Mouse (Mus musculus) C2C12 (cell line): Measurements from ENCODE around the gene Cog8. TPM values are rescaled to one million over a fixed set of nuclear protein-coding genes. Genes with fewer than 3 reads are reported as not detected.
A peak's percentile ranks its signal among the peaks of the same experiment; 100 is the strongest.

Experiments used
- H3K27me3 ChIP-seq: one replicate; pipeline ENCODE4 v1.6.1; 2011; ENCODE audit not compliant: control insufficient read depth, insufficient read depth, insufficient read length
- H3K36me3 ChIP-seq: one replicate; pipeline ENCODE4 v1.6.1; 2011; ENCODE audit not compliant: control insufficient read depth, insufficient read depth
- H3K4me3 ChIP-seq: one replicate; pipeline ENCODE4 v1.5.1; 2011; ENCODE audit warnings: mild to moderate bottlenecking, control low read depth; ENCODE audit not compliant: poor library complexity, insufficient read depth, severe bottlenecking
- H3K79me2 ChIP-seq: one replicate; pipeline ENCODE4 v1.6.1; 2011; ENCODE audit not compliant: control insufficient read depth, insufficient read depth
- H3K79me3 ChIP-seq: one replicate; pipeline ENCODE4 v1.6.1; 2011; ENCODE audit warnings: low read depth, control low read depth
- H3ac ChIP-seq: one replicate; pipeline ENCODE3; 2011; ENCODE audit warnings: low read depth; ENCODE audit not compliant: control insufficient read depth, insufficient read length
- CEBPB ChIP-seq: IDR thresholded peaks from one replicate; pipeline ENCODE4 v1.6.1; 2011; ENCODE audit warnings: low read depth, mild to moderate bottlenecking, control low read depth, moderate library complexity
- CTCF ChIP-seq: IDR thresholded peaks from one replicate; pipeline ENCODE4 v1.5.1; 2011; ENCODE audit not compliant: control insufficient read depth, insufficient read depth, insufficient read length
- FOSL1 ChIP-seq: IDR thresholded peaks from one replicate; pipeline ENCODE4 v1.8.0; 2011; ENCODE audit warnings: mild to moderate bottlenecking, low read length; ENCODE audit not compliant: poor library complexity, insufficient read depth, severe bottlenecking
- MAX ChIP-seq: IDR thresholded peaks from one replicate; pipeline ENCODE4 v1.6.1; 2011; ENCODE audit warnings: mild to moderate bottlenecking, control low read depth
- MYOD1 ChIP-seq: IDR thresholded peaks from one replicate; pipeline ENCODE4 v1.6.1; 2011; ENCODE audit warnings: low read depth; ENCODE audit not compliant: control insufficient read depth, insufficient read length
- MYOG ChIP-seq: IDR thresholded peaks from one replicate; pipeline ENCODE4 v1.6.1; 2011; ENCODE audit not compliant: control insufficient read depth, insufficient read length; ENCODE audit errors: extremely low read depth
- USF1 ChIP-seq: IDR thresholded peaks from one replicate; pipeline ENCODE4 v1.6.1; 2011; ENCODE audit warnings: low read depth, mild to moderate bottlenecking, control low read depth, moderate library complexity
- polyA plus RNA-seq: library from polyadenylated mRNA; unstranded; fragments of >200 nt; fragmentation: generic; extraction: Trizol; gene quantifications from one replicate; pipeline ENCODE4 v1.2.1, GENCODE M21; 2012; ENCODE audit warnings: missing spikeins

Gene Cog8
- polyA plus RNA-seq, 1 experiment = 20.1 TPM

- peaks cover 14% of the 10 kb centered on the region for H3K79me3 ChIP-seq
- no peak overlapping the region for H3K4me3 ChIP-seq
- H3K36me3 ChIP-seq = peaks cover 70% of the 10 kb centered on the region
- no peaks in the 10 kb centered on the region for H3K27me3 ChIP-seq
- peaks cover 79% of the 10 kb centered on the region for H3K79me2 ChIP-seq
- no peak overlapping the region for H3ac ChIP-seq
- TF ChIP-seq FOSL1 (no peak), CEBPB (no peak), USF1 (no peak), MAX (no peak), CTCF (no peak), MYOD1 (no peak), MYOG (no peak)
Measured at GRCm38 (mm10) chr8:107049480-107049879, 7.0 kb downstream of the Cog8 start.

- Histone ChIP-seq H3K79me2 (peaks cover 68% of the 10 kb centered on the region), H3K36me3 (peaks cover 72% of the 10 kb centered on the region), H3K79me3 (peaks cover 12% of the 10 kb centered on the region), H3K27me3 (no peaks in the 10 kb centered on the region), H3K4me3 (peak within 1 kb of the TSS; percentile 55), H3ac (peak within 1 kb of the TSS; percentile 70)
- TF ChIP-seq MAX (peak; percentile 71), FOSL1 (no peak)
Measured at GRCm38 (mm10) chr8:107048061-107048941, 8.2 kb downstream of the Cog8 start, which contains the start of gene Pdf. Gene Pdf, minus strand, starts transcription at chr8:107048614.

DNA sequence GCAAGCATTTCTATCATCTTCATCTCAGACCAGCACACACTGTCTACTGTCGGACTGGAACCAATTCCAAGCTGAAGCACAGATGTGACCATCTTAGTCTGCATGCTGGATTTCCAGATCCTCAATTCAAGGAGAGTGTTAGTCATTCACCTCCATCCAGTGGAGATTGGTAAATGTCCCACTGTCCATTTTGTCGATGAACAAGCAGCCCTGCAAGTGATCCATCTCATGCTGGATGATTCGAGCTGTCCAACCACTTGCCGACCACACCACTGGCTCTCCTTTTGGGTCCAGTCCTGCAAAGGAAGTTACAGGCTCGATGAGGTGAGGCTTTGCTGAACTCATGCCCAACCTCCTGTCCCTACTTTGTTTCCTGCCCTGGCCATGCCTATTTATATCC is 9.5 kb downstream of the Cog8 start:
- TF ChIP-seq MYOD1 (no peak), USF1 (no peak), CTCF (no peak), MYOG (no peak), CEBPB (no peak), FOSL1 (no peak), MAX (no peak)
- Histone ChIP-seq H3K79me2 (peaks cover 56% of the 10 kb centered on the region), H3ac (no peak overlapping the region), H3K4me3 (no peak overlapping the region), H3K79me3 (peaks cover 12% of the 10 kb centered on the region), H3K27me3 (no peaks in the 10 kb centered on the region), H3K36me3 (peaks cover 75% of the 10 kb centered on the region)

GRCm38 (mm10) chr8:107045478-107045877 is 11.0 kb downstream of the Cog8 start:
- no peak overlapping the region for H3K4me3 ChIP-seq
- peaks cover 54% of the 10 kb centered on the region for H3K79me2 ChIP-seq
- peaks cover 72% of the 10 kb centered on the region for H3K36me3 ChIP-seq
- TF ChIP-seq USF1 (no peak), CEBPB (no peak), MYOG (no peak), MAX (no peak), MYOD1 (no peak), FOSL1 (no peak), CTCF (no peak)
- no peak overlapping the region for H3ac ChIP-seq
- peaks cover 12% of the 10 kb centered on the region for H3K79me3 ChIP-seq
- H3K27me3 ChIP-seq = no peaks in the 10 kb centered on the region

GRCm38 (mm10) chr8:107040632-107041031 is 15.9 kb downstream of the Cog8 start:
- Histone ChIP-seq H3K79me2 (peaks cover 5% of the 10 kb centered on the region), H3ac (no peak overlapping the region), H3K79me3 (no peaks in the 10 kb centered on the region), H3K36me3 (peaks cover 59% of the 10 kb centered on the region), H3K4me3 (no peak overlapping the region), H3K27me3 (no peaks in the 10 kb centered on the region)
- TF ChIP-seq MAX = no peak
- no peak for TF ChIP-seq FOSL1
- TF ChIP-seq CTCF = no peak
- TF ChIP-seq CEBPB = no peak
- no peak for TF ChIP-seq MYOD1
- TF ChIP-seq MYOG = no peak
- TF ChIP-seq USF1 = no peak

DNA sequence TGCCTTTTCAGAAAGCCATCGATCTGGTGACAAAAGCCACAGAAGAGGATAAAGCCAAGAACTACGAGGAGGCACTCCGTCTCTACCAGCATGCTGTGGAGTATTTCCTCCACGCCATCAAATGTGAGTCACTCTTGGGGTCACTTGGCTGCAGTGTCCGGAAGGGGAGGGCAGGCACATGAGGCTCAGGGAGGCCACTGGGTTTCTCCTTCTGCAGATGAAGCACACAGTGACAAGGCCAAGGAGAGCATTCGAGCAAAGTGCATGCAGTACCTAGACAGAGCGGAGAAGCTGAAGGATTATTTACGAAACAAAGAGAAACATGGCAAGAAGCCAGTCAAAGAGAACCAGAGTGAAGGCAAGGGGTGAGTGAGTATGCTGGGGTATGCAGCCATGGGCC is 19.9 kb downstream of the Cog8 start:
- Histone ChIP-seq H3K4me3 (no peak overlapping the region), H3ac (no peak overlapping the region), H3K79me2 (peaks cover 33% of the 10 kb centered on the region), H3K79me3 (peaks cover 10% of the 10 kb centered on the region), H3K36me3 (peaks cover 22% of the 10 kb centered on the region), H3K27me3 (no peaks in the 10 kb centered on the region)
- no peak for TF ChIP-seq USF1
- no peak for TF ChIP-seq MAX
- no peak for TF ChIP-seq CTCF
- TF ChIP-seq MYOD1 = no peak
- TF ChIP-seq CEBPB = no peak
- no peak for TF ChIP-seq MYOG
- no peak for TF ChIP-seq FOSL1
